Mouse (Mus musculus): ENCODE data around the gene Smarcd3.

Gene Smarcd3

DNA sequence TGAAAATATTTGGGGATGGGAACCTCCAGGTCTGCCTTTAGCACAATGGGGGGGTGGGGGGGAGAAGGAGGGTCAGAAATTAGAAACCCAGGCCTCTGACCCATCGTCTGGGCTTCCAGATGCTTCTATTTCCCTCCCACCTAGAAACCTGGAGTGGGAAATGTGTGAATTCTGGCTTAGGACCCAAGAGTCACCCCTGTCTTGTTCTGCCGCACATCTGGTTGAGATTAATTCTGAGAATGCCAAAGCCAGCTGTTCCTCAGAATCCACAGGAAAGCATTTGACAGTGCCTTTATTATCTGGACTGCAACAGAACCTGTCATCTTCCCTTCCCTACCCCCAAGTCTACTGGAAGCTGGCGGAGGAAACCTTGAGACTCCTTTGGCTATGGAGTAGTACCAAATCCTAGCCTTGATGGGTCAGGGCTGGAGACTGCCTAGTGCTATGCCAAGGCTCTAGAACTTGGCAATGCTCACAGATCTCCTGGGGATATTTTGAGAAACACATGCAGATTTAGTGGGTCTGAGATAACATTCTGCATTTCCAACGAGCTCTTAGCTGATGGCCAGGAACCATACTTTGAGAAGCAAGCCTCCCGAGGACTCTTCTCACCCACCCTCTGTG lies 70.5 kb downstream of the Smarcd3 start:
- no peak for DNase-seq

DNA sequence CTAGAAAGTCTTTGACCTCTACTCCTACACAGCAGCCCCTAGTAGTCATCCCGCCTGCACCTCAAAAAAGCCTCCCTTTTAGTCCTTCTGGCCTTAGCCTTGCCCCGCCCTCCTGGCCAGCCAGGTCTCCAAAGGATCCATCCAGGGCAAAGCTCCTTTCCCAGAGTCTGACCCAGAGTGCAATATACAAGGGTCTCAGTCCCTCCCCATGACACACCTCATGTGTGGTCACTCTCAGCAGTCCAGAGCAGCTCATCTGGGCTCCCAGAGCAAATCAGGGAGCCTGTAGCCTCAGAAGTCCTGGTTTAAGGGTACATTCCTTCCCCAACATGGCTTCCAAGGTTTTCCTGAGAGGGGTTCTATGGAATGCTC lies 72.9 kb downstream of the Smarcd3 start:
- no peak for DNase-seq

- no peak for DNase-seq
These were observed 73.5 kb downstream of the Smarcd3 start for GRCm38 (mm10) chr5:24550598-24551316.

- no peak for DNase-seq
These were observed 81.6 kb downstream of the Smarcd3 start for GRCm38 (mm10) chr5:24542643-24543042.

DNA sequence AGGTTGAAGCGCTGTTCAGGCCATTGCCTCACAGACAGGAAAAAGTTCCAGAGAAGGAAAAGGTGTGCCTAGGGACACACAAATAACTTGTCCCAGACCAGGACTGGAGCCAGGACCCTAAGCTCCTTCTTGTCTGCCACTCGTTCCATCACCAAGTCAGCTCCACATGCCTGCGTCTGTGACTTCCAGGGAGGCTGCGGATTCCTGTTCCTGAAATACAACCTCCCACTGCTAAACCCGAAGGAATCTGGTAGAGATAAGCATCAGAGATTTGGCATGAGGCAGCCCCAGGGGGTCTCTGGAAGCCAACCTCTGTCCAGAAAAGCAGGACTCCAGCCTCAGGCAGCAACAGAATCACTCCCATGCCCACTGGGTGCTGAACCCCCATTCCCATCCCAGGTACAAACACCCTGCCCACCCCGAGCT lies 83.1 kb downstream of the Smarcd3 start:
- no peak for DNase-seq

Data from cerebellum, adult 9-11 months (tissue).